Mouse (Mus musculus): Measurements from ENCODE around the gene Gpatch2.

DNA sequence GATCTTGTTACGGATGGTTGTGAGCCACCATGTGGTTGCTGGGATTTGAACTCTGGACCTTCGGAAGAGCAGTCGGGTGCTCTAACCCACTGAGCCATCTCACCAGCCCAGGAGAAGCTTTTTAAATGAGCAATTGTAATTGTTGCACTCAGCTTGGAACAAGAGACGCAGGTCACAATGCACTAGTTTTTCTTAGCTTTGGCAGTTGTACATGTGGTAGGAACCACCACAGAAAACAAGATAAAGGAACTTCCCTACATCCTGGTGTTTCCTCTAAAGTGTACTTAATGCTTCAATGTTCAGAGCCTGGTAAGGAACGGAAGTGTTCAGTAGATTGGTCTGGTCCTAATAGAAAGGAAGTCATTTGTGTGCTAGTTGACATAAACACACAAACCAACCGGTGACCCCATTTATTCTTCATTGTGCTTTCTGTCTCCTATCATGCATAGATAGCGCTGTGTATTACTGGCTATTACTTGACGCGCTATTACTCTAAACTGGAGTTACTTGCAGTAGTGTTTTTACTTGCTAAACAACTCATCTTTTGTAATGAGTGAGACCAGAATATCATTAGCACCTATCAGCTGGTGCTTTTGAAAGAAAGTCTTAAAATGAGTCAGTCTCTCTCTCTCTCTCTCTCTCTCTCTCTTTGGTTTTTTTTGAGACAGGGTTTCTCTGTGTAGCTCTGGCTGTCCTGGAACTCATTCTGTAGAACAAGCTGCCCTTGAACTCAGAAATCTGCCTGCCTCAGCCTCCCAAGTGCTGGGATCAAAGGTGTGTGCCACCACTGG, 1.5 kb downstream of the Gpatch2 start:
- TF ChIP-seq CTCF (IDR thresholded peaks at IDR 0.05; ENCODE audit: control insufficient read depth, insufficient read depth, low read length): no peak
- TF ChIP-seq POLR2A (IDR thresholded peaks at IDR 0.05; ENCODE audit: borderline replicate concordance, control insufficient read depth, low read depth, low read length): no peak

All from bone marrow, adult 2 months (tissue).